Mouse (Mus musculus) embryonic fibroblast, embryonic 13.5 days (primary cell): ENCODE results near the gene Arhgef10l.

ENCODE experiments used
- CTCF ChIP-seq: IDR thresholded peaks from 2 replicates; pipeline ENCODE4 v1.5.1; 2011; ENCODE audit warnings: mild to moderate bottlenecking, control low read depth, low read length, moderate library complexity, borderline replicate concordance; ENCODE audit not compliant: insufficient read depth
- POLR2A ChIP-seq: IDR thresholded peaks from 2 replicates; pipeline ENCODE4 v1.6.1; 2011; ENCODE audit warnings: low read depth, mild to moderate bottlenecking, control low read depth, low read length, moderate library complexity

GRCm38 (mm10) chr4:140701716-140702561 lies 36.1 kb upstream of the Arhgef10l start:
- no peak for TF ChIP-seq CTCF
- no peak for TF ChIP-seq POLR2A
